ENCODE assay signal across 28 mouse cellular contexts in the genomic region with DNA sequence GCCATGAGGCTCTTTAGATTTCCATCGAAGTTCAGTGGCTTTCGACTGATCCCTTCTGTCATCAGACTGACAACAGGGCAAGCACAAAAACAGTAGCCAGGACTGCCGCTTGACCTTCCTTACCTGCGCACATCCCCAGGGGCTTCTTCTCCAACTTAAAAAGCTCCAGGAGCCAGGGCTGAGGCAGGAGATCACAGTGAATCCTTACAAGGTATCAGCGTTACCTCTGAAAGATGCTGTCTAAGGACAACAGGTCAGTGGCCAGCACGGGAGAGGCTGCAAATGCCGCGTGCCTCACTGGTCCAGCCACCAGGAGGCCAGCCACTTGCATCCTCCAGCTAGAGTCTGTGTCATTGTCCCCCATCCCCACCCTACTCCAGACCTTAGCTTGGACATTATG.
"Had no signal": no experiment of that assay in that cellular context is flagged by ENCODE, and none has a peak within 500 bp of the region (broad histone marks: within the 10 kb centered on the region; RNA-seq: fewer than 3 reads in every experiment).

No protein-coding gene starts in this region.

- H3K9ac ChIP-seq: embryonic facial prominence, embryonic 12.5 days; embryonic facial prominence, embryonic 13.5 days; embryonic facial prominence, embryonic 15.5 days; forebrain, embryonic 12.5 days; forebrain, embryonic 13.5 days; forebrain, embryonic 15.5 days; forebrain, postnatal 0 days had no signal

- DNase-seq: cerebellum, adult 2 months; cerebellum, adult 8-10 months; cerebellum, adult 9-10 months; cerebellum, adult 9-11 months; cerebellum, postnatal 10 days; cerebellum, postnatal 14 days; cerebellum, postnatal 25 days; cerebellum, postnatal 36 days; embryo, embryonic 11 days; forebrain, postnatal 0 days; gastrocnemius, adult 2 months; gastrocnemius, postnatal 10 days; gastrocnemius, postnatal 14 days; gastrocnemius, postnatal 25 days; gastrocnemius, postnatal 36 days; heart, adult 18-20 months; heart, adult 2 months had no signal

- H3K4me2 ChIP-seq: embryonic facial prominence, embryonic 12.5 days; embryonic facial prominence, embryonic 13.5 days; embryonic facial prominence, embryonic 15.5 days; forebrain, embryonic 12.5 days; forebrain, embryonic 13.5 days; forebrain, embryonic 15.5 days had no signal

- H3K4me3 ChIP-seq: embryonic facial prominence, embryonic 10.5 days; embryonic facial prominence, embryonic 12.5 days; embryonic facial prominence, embryonic 13.5 days; embryonic facial prominence, embryonic 15.5 days; erythroblast, embryonic 14.5 days; forebrain, embryonic 10.5 days; forebrain, embryonic 12.5 days; forebrain, embryonic 13.5 days; forebrain, embryonic 15.5 days; gastrocnemius, adult 2 months; heart, adult 2 months had no signal

- H3K27ac ChIP-seq: embryonic facial prominence, embryonic 10.5 days; embryonic facial prominence, embryonic 12.5 days; embryonic facial prominence, embryonic 13.5 days; embryonic facial prominence, embryonic 15.5 days; forebrain, embryonic 10.5 days; forebrain, embryonic 12.5 days; forebrain, embryonic 13.5 days; forebrain, embryonic 15.5 days; gastrocnemius, adult 2 months; heart, adult 2 months had no signal

- H3K9me3 ChIP-seq: embryonic facial prominence, embryonic 10.5 days; embryonic facial prominence, embryonic 12.5 days; embryonic facial prominence, embryonic 13.5 days; embryonic facial prominence, embryonic 15.5 days; forebrain, embryonic 10.5 days; forebrain, embryonic 12.5 days; forebrain, embryonic 13.5 days; forebrain, embryonic 15.5 days had no signal

- ATAC-seq: forebrain, embryonic 13.5 days; forebrain, embryonic 14.5 days; forebrain, embryonic 15.5 days; forebrain, embryonic 16.5 days; forebrain, postnatal 0 days had no signal

- H3K36me3 ChIP-seq: embryonic facial prominence, embryonic 10.5 days; embryonic facial prominence, embryonic 12.5 days; embryonic facial prominence, embryonic 13.5 days; embryonic facial prominence, embryonic 15.5 days; forebrain, embryonic 10.5 days; forebrain, embryonic 12.5 days; forebrain, embryonic 15.5 days had no signal

- H3K27me3 ChIP-seq: embryonic facial prominence, embryonic 15.5 days; forebrain, embryonic 15.5 days had no signal
